Mouse (Mus musculus): ENCODE measurements around the gene Zbtb32. TPM values are rescaled to one million over a fixed set of nuclear protein-coding genes. Genes with fewer than 3 reads are reported as not detected.

Gene Zbtb32
- total and polyA plus RNA-seq, 3 experiments: 173 to 183 (median 178) TPM

- TF ChIP-seq ZMIZ1 (IDR thresholded peaks at IDR 0.05; ENCODE audit: low read depth, low read length) (no peak), GABPA (IDR thresholded peaks at IDR 0.05; ENCODE audit: insufficient replicate concordance, low read depth, low read length) (no peak), JUN (IDR thresholded peaks at IDR 0.05; ENCODE audit: insufficient read depth, low read depth, low read length) (no peak), E2F4 (IDR thresholded peaks at IDR 0.05; ENCODE audit: insufficient replicate concordance, low read depth, low read length) (no peak), ELF1 (IDR thresholded peaks at IDR 0.05; ENCODE audit: low read depth, low read length) (no peak), ZNF384 (IDR thresholded peaks at IDR 0.05; ENCODE audit: low read depth, low read length) (no peak), UBTF (IDR thresholded peaks at IDR 0.05; ENCODE audit: low read depth, low read length) (no peak), MYC (IDR thresholded peaks at IDR 0.05; ENCODE audit: low read depth, low read length) (no peak), NELFE (IDR thresholded peaks at IDR 0.05; ENCODE audit: low read depth, low read length) (no peak), MEF2A (IDR thresholded peaks at IDR 0.05; ENCODE audit: borderline replicate concordance, low read depth, low read length) (no peak), TCF12 (IDR thresholded peaks at IDR 0.05; ENCODE audit: low read depth, low read length) (no peak), IRF4 (IDR thresholded peaks at IDR 0.05; ENCODE audit: low read depth, low read length) (no peak), PAX5 (IDR thresholded peaks at IDR 0.05; ENCODE audit: low read length) (no peak), SMC3 (IDR thresholded peaks at IDR 0.05; ENCODE audit: low read depth, low read length) (no peak), USF1 (IDR thresholded peaks at IDR 0.05; ENCODE audit: low read depth, low read length) (no peak), EP300 (IDR thresholded peaks at IDR 0.05; ENCODE audit: low read length) (no peak), MAZ (IDR thresholded peaks at IDR 0.05; ENCODE audit: low read depth, low read length) (no peak), NRF1 (IDR thresholded peaks at IDR 0.05; ENCODE audit: low read depth, low read length) (no peak), ZKSCAN1 (IDR thresholded peaks at IDR 0.05; ENCODE audit: borderline replicate concordance, low read depth, low read length) (no peak)
- dilution Hi-C loops (cut with MboI; ENCODE audit: extremely low pct_ligation_motif_present, extremely low pct_unique_long_range_greater_than_20kb, low sequenced_read_pairs) (no loop called here), in situ Hi-C loops (cut with MboI; ENCODE audit: low pct_ligation_motif_present, low pct_unique_long_range_greater_than_20kb, low sequenced_read_pairs) (no loop called here)
- Histone ChIP-seq H3K4me3 (replicated peaks in 1 of 3; ENCODE audit: low read depth in 2 of 3, low read length in 2 of 3, poor library complexity in 1 of 3) (no peak overlapping the region), H3K9me3 (replicated peaks; ENCODE audit: low read length) (no peaks in the 10 kb centered on the region), H3K27ac (ENCODE audit: insufficient read depth, low read depth) (no peak overlapping the region), H3K27me3 (replicated peaks) (no peaks in the 10 kb centered on the region), H3K79me2 (replicated peaks; ENCODE audit: control insufficient read depth, extremely low read depth, insufficient read depth, poor library complexity, severe bottlenecking) (no peaks in the 10 kb centered on the region), H3K9ac (ENCODE audit: insufficient read depth, low read depth) (no peak overlapping the region), H3K4me1 (ENCODE audit: control insufficient read depth in 1 of 2, insufficient read depth in 2 of 2) (peaks cover 8 to 31% of the 10 kb centered on the region in 2 experiments), H3K4me2 (ENCODE audit: insufficient read depth, low read depth, poor library complexity, severe bottlenecking) (no peak overlapping the region), H3K36me3 (replicated peaks in 1 of 2; ENCODE audit: control insufficient read depth in 1 of 2, insufficient read depth in 1 of 2, low read length in 1 of 2) (peaks cover 0 to 12% of the 10 kb centered on the region in 2 experiments)
- DNase-seq (ENCODE audit: extremely low read depth): no peak
These were observed 11.3 kb upstream of the Zbtb32 start for GRCm38 (mm10) chr7:30610043-30610442.

DNA sequence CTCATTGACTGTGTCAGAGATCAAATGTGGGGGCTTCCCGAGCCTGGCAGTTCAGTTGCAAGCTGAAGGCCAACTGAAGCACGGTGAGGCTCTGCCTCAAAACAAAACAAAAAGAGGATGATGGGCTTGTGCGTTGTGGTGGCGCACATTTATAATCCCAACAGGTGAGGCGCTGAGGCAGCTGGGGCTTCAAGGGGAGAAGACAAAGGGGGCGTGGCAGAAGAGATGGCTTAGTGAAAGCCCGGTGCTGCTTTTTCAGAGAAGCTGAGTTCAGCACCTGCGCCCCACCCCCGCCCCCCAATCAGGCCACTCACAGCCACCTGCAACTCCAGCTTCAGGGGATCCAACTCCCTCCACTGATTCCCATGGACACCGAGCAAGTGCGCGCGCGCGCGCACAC lies 9.8 kb upstream of the Zbtb32 start:
- no peak for DNase-seq (ENCODE audit: extremely low read depth)
- Histone ChIP-seq H3K4me3 (replicated peaks in 1 of 3; ENCODE audit: low read depth in 2 of 3, low read length in 2 of 3, poor library complexity in 1 of 3) (no peak overlapping the region), H3K9me3 (replicated peaks; ENCODE audit: low read length) (no peaks in the 10 kb centered on the region), H3K27me3 (replicated peaks) (no peaks in the 10 kb centered on the region), H3K79me2 (replicated peaks; ENCODE audit: control insufficient read depth, extremely low read depth, insufficient read depth, poor library complexity, severe bottlenecking) (peaks cover 3% of the 10 kb centered on the region), H3K27ac (ENCODE audit: insufficient read depth, low read depth) (no peak overlapping the region), H3K4me2 (ENCODE audit: insufficient read depth, low read depth, poor library complexity, severe bottlenecking) (no peak overlapping the region), H3K36me3 (replicated peaks in 1 of 2; ENCODE audit: control insufficient read depth in 1 of 2, insufficient read depth in 1 of 2, low read length in 1 of 2) (peaks cover 0 to 20% of the 10 kb centered on the region in 2 experiments), H3K9ac (ENCODE audit: insufficient read depth, low read depth) (no peak overlapping the region), H3K4me1 (ENCODE audit: control insufficient read depth in 1 of 2, insufficient read depth in 2 of 2) (peaks cover 18 to 32% of the 10 kb centered on the region in 2 experiments)
- in situ Hi-C loops (cut with MboI; ENCODE audit: low pct_ligation_motif_present, low pct_unique_long_range_greater_than_20kb, low sequenced_read_pairs): loop anchor here (5.0 kb wide), 1 partner anchor 51 kb away; the partner anchor contains the start of gene Lin37
- dilution Hi-C loops (cut with MboI; ENCODE audit: extremely low pct_ligation_motif_present, extremely low pct_unique_long_range_greater_than_20kb, low sequenced_read_pairs): no loop called here
- no peak for TF ChIP-seq TCF12 (IDR thresholded peaks at IDR 0.05; ENCODE audit: low read depth, low read length)
- TF ChIP-seq CTCF (conservative IDR thresholded peaks at IDR 0.05 in 1 of 2, IDR thresholded peaks at IDR 0.05 in 1 of 2; ENCODE audit: low read depth in 2 of 2, low read length in 2 of 2): no peak
- no peak for TF ChIP-seq SIN3A (IDR thresholded peaks at IDR 0.05; ENCODE audit: low read length)
- TF ChIP-seq IRF4 (IDR thresholded peaks at IDR 0.05; ENCODE audit: low read depth, low read length): no peak
- TF ChIP-seq GABPA (IDR thresholded peaks at IDR 0.05; ENCODE audit: insufficient replicate concordance, low read depth, low read length): no peak
- TF ChIP-seq MEF2A (IDR thresholded peaks at IDR 0.05; ENCODE audit: borderline replicate concordance, low read depth, low read length): no peak
- TF ChIP-seq MAZ (IDR thresholded peaks at IDR 0.05; ENCODE audit: low read depth, low read length): no peak
- TF ChIP-seq CHD2 (IDR thresholded peaks at IDR 0.05; ENCODE audit: low read length): no peak

Measured in CH12.LX (cell line).